Mouse (Mus musculus): ENCODE data around the gene Gata5. TPM values are rescaled to one million over a fixed set of nuclear protein-coding genes. Genes with fewer than 3 reads are reported as not detected.

Gene Gata5
- polyA plus RNA-seq, 1 experiment = 0.10 TPM

- TF ChIP-seq POLR2A (IDR thresholded peaks at IDR 0.05; ENCODE audit: control insufficient read depth, low read depth, low read length) = no peak
- TF ChIP-seq CTCF (IDR thresholded peaks at IDR 0.05; ENCODE audit: control insufficient read depth, insufficient read depth, insufficient replicate concordance, low read depth, low read length) = peak; percentile 36; the same call in 1 of the 2 replicates
- H3K27me3 ChIP-seq (ENCODE audit: control insufficient read depth, insufficient read depth, low read length) = no peaks in the 10 kb centered on the region
- no peak overlapping the region for H3K27ac ChIP-seq (ENCODE audit: control insufficient read depth, insufficient read depth, low read depth, low read length)
These were observed 24.6 kb upstream of the Gata5 start for GRCm38 (mm10) chr2:180359062-180359461.

DNA sequence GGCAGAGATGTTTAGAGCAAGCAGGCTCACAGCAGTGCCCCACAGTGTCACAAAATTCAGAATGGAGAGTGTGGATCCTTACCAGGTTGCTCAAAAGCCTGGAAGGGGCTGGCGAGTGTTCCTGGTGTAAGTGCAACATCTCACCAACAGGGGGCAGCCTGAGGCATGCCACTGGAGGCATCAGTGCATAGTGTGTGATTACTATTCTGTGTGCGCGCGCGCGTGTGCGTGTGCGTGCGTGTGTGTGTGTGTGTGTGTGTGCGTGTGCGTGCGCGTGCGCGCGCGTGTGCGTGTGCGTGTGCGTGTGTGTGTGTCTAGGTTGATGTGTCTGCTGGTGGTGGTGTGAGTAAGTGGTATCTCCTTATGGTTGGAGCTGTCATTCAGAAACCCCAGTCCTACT is 18.8 kb upstream of the Gata5 start:
- H3K27me3 ChIP-seq (ENCODE audit: control insufficient read depth, insufficient read depth, low read length) = no peaks in the 10 kb centered on the region
- H3K27ac ChIP-seq (ENCODE audit: control insufficient read depth, insufficient read depth, low read depth, low read length) = no peak overlapping the region
- no peaks in the 10 kb centered on the region for H3K36me3 ChIP-seq (ENCODE audit: control insufficient read depth, insufficient read depth, low read length)
- H3K4me3 ChIP-seq (ENCODE audit: control insufficient read depth, low read depth, low read length) = no peak overlapping the region
- H3K4me1 ChIP-seq (ENCODE audit: control insufficient read depth, insufficient read depth, low read length) = no peaks in the 10 kb centered on the region
- TF ChIP-seq CTCF (IDR thresholded peaks at IDR 0.05; ENCODE audit: control insufficient read depth, insufficient read depth, insufficient replicate concordance, low read depth, low read length) = peak; percentile 88; the same call in 1 of the 2 replicates
- no peak for TF ChIP-seq POLR2A (IDR thresholded peaks at IDR 0.05; ENCODE audit: control insufficient read depth, low read depth, low read length)

More at GRCm38 (mm10) chr2:180359062-180359461, 24.6 kb upstream of the Gata5 start:
- H3K4me1 ChIP-seq (ENCODE audit: control insufficient read depth, insufficient read depth, low read length) = no peaks in the 10 kb centered on the region
- H3K4me3 ChIP-seq (ENCODE audit: control insufficient read depth, low read depth, low read length) = no peak overlapping the region
- H3K36me3 ChIP-seq (ENCODE audit: control insufficient read depth, insufficient read depth, low read length) = no peaks in the 10 kb centered on the region

DNA sequence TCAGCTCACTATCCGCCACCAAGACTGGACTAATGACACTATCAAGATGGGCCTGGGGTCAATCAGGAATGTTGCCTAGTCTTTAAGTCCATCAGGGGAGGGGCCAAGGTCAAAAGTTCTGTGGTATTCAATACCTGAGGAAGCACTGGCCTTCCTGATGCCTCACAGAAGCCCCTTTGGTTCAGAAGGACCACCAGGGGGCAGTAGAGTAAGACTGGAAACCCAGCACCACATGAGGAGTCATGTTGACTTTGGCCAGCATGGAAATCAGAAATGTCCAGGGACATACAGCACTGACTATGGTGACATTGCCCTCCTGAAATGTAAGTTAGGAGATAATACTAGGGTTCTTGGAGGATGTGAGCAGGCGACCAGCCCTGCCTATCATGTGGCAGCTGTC is 16.2 kb upstream of the Gata5 start:
- no peaks in the 10 kb centered on the region for H3K36me3 ChIP-seq (ENCODE audit: control insufficient read depth, insufficient read depth, low read length)
- H3K27ac ChIP-seq (ENCODE audit: control insufficient read depth, insufficient read depth, low read depth, low read length) = no peak overlapping the region
- no peaks in the 10 kb centered on the region for H3K4me1 ChIP-seq (ENCODE audit: control insufficient read depth, insufficient read depth, low read length)
- TF ChIP-seq CTCF (IDR thresholded peaks at IDR 0.05; ENCODE audit: control insufficient read depth, insufficient read depth, insufficient replicate concordance, low read depth, low read length) (peak; percentile 39; the same call in 1 of the 2 replicates), POLR2A (IDR thresholded peaks at IDR 0.05; ENCODE audit: control insufficient read depth, low read depth, low read length) (no peak)
- H3K4me3 ChIP-seq (ENCODE audit: control insufficient read depth, low read depth, low read length) = no peak overlapping the region
- no peaks in the 10 kb centered on the region for H3K27me3 ChIP-seq (ENCODE audit: control insufficient read depth, insufficient read depth, low read length)

DNA sequence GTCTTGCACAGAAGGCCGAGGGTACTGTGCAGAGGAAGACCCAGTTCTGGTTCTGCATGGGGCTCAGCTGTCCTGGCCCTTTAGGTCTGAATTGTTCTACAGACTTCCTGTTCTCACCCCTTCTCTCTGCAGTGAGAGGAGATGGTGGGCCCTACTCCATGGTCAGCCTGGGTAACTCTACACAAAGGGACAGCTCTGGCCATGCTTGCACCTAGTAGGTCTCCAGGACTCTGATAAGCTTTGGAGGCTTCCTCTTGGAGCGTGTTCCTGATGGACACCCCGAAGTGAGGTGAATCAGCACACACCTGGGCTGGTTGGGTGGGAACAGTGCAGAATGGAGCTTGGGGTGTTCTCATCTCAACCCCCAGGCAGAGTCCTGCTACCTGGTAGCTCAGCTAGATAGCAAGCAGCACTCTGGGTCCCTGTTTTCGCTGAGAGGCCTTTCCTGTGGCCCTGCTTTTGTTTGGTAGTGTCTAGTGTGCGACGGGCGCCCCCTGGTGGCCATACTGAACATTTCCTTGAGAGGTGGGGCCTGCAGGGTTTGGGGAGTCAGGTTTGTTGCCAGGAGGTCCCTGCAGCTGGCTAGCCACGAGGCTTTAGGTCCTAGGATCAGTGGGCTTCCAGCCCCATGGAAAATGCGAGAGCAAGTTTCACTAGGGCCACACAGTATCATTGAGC is 12.5 kb upstream of the Gata5 start:
- Histone ChIP-seq H3K4me3 (ENCODE audit: control insufficient read depth, low read depth, low read length) (no peak overlapping the region), H3K4me1 (ENCODE audit: control insufficient read depth, insufficient read depth, low read length) (no peaks in the 10 kb centered on the region), H3K27me3 (ENCODE audit: control insufficient read depth, insufficient read depth, low read length) (no peaks in the 10 kb centered on the region), H3K27ac (ENCODE audit: control insufficient read depth, insufficient read depth, low read depth, low read length) (no peak overlapping the region), H3K36me3 (ENCODE audit: control insufficient read depth, insufficient read depth, low read length) (no peaks in the 10 kb centered on the region)
- TF ChIP-seq CTCF (IDR thresholded peaks at IDR 0.05; ENCODE audit: control insufficient read depth, insufficient read depth, insufficient replicate concordance, low read depth, low read length) (peak; percentile 89), POLR2A (IDR thresholded peaks at IDR 0.05; ENCODE audit: control insufficient read depth, low read depth, low read length) (no peak)

DNA sequence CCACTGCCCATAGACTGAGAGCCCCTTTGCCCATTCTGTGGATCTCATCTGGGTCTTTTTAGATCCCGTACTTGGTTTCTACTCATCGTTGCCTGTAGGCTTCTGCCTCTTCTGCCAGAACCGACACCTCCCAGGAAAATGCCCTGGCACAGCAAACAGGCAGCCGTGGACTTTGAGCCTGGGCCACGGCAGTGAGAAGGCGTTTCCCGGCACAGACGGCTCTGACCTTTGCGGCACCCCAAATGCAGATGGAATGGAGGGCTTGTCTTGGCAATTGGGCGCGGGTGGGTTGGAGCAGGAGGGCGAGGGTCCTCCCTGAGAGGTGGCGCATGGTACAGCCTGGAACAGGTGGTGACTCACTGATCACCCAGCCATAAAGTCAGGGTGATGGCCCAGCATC is 8.6 kb upstream of the Gata5 start:
- TF ChIP-seq POLR2A (IDR thresholded peaks at IDR 0.05; ENCODE audit: control insufficient read depth, low read depth, low read length) = no peak
- TF ChIP-seq CTCF (IDR thresholded peaks at IDR 0.05; ENCODE audit: control insufficient read depth, insufficient read depth, insufficient replicate concordance, low read depth, low read length) = no peak
- Histone ChIP-seq H3K4me1 (ENCODE audit: control insufficient read depth, insufficient read depth, low read length) (no peaks in the 10 kb centered on the region), H3K27ac (ENCODE audit: control insufficient read depth, insufficient read depth, low read depth, low read length) (no peak overlapping the region), H3K27me3 (ENCODE audit: control insufficient read depth, insufficient read depth, low read length) (no peaks in the 10 kb centered on the region), H3K4me3 (ENCODE audit: control insufficient read depth, low read depth, low read length) (no peak overlapping the region), H3K36me3 (ENCODE audit: control insufficient read depth, insufficient read depth, low read length) (no peaks in the 10 kb centered on the region)

DNA sequence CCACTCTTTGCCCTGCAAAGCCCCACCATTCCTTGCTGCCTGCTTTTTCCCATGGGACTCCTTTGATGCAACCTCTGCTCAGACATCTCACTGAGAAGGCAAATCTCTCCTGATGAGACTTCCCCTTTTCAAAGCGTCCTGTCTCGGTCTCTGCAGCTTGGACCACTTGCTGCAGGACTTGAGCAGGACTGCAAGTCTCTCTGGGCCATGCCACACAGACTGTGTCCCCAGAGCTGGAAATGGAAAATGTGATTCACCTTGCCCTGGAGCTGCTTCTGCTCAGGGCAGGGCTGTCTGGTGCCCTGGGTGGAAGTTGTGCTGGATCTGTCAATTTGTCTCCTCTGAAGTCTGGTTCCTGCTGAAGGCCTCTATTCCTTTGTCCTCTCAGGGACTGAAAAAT is 7.7 kb upstream of the Gata5 start:
- no peaks in the 10 kb centered on the region for H3K4me1 ChIP-seq (ENCODE audit: control insufficient read depth, insufficient read depth, low read length)
- no peak overlapping the region for H3K4me3 ChIP-seq (ENCODE audit: control insufficient read depth, low read depth, low read length)
- H3K36me3 ChIP-seq (ENCODE audit: control insufficient read depth, insufficient read depth, low read length) = no peaks in the 10 kb centered on the region
- TF ChIP-seq POLR2A (IDR thresholded peaks at IDR 0.05; ENCODE audit: control insufficient read depth, low read depth, low read length) (no peak), CTCF (IDR thresholded peaks at IDR 0.05; ENCODE audit: control insufficient read depth, insufficient read depth, insufficient replicate concordance, low read depth, low read length) (no peak)
- H3K27me3 ChIP-seq (ENCODE audit: control insufficient read depth, insufficient read depth, low read length) = no peaks in the 10 kb centered on the region
- no peak overlapping the region for H3K27ac ChIP-seq (ENCODE audit: control insufficient read depth, insufficient read depth, low read depth, low read length)

GRCm38 (mm10) chr2:180341229-180341628 is 6.7 kb upstream of the Gata5 start:
- Histone ChIP-seq H3K27me3 (ENCODE audit: control insufficient read depth, insufficient read depth, low read length) (no peaks in the 10 kb centered on the region), H3K36me3 (ENCODE audit: control insufficient read depth, insufficient read depth, low read length) (no peaks in the 10 kb centered on the region), H3K4me1 (ENCODE audit: control insufficient read depth, insufficient read depth, low read length) (no peaks in the 10 kb centered on the region), H3K27ac (ENCODE audit: control insufficient read depth, insufficient read depth, low read depth, low read length) (no peak overlapping the region), H3K4me3 (ENCODE audit: control insufficient read depth, low read depth, low read length) (no peak overlapping the region)
- TF ChIP-seq CTCF (IDR thresholded peaks at IDR 0.05; ENCODE audit: control insufficient read depth, insufficient read depth, insufficient replicate concordance, low read depth, low read length) = no peak
- no peak for TF ChIP-seq POLR2A (IDR thresholded peaks at IDR 0.05; ENCODE audit: control insufficient read depth, low read depth, low read length)

Measured in testis, adult 2 months (tissue).